Mouse (Mus musculus) right cerebral cortex, adult 18-20 months (tissue): ENCODE results near the gene Map3k7cl.

Experiments
- DNase-seq: peaks from one replicate; pipeline ENCODE4 v3.0.0; 2022; ENCODE audit warnings: mixed read lengths

Gene Map3k7cl

GRCm38 (mm10) chr16:87552907-87553691, at the start of gene Map3k7cl:
Gene Map3k7cl (plus strand): TSS chr16:87553330.
- DNase-seq: no peak

DNA sequence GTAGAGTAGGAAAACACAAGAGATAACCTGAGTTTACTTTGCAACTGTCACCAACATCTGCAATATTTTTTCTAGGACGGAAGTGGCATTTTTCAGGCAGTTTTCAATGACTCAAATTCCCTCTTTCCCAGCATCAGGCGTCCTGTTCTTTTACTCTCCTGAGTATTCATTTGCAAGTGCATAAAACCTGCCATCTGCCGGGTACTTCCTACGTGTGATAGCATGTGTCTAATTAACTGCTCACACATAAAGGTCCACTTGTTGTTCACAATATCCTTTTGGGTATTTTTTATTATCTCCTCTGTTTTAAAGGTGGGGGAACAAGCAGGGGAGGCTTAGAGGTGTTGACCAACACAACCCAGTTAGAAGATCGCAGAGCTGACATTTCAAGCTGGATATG, 41.4 kb upstream of the Map3k7cl start:
- no peak for DNase-seq

DNA sequence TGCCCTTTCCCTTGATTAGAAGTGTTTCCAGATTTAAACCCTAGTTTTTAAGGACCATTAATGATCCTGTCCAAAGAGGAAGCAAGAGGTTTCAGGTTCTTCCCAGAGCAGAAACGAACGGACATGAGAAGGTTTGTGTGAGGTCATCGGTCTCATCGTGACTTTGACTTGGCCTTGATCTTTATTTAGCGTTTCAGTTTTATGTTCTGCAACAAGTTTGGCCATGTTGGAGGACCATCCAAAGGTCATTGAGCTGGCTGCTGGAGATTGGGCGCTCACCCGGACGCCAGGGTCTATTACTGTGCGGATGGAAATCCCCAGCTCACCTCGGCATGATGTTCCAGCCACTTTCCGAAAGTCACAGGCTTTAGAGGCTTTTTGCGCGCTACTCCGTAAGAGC, 40.8 kb upstream of the Map3k7cl start:
- DNase-seq: no peak

DNA sequence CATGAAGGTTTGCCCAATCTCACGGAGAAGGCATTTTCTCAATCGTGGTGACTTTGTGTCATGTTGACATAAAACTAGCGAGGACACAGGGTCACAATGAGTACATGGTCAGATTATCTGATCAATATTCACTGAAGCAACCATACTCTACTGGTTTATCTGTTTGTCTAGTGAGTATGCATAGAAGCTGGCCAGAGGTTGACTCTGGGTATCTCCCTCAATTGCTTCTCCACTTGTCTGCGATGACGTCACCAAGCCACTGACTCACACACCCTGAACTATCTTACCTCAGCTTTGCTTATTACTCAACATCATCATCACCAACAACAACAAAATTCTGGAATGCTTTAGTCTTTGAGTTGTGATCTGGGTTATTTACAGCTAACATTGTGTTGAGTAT, 28.9 kb upstream of the Map3k7cl start:
- no peak for DNase-seq

GRCm38 (mm10) chr16:87527553-87528249, 25.4 kb upstream of the Map3k7cl start:
- DNase-seq: no peak

DNA sequence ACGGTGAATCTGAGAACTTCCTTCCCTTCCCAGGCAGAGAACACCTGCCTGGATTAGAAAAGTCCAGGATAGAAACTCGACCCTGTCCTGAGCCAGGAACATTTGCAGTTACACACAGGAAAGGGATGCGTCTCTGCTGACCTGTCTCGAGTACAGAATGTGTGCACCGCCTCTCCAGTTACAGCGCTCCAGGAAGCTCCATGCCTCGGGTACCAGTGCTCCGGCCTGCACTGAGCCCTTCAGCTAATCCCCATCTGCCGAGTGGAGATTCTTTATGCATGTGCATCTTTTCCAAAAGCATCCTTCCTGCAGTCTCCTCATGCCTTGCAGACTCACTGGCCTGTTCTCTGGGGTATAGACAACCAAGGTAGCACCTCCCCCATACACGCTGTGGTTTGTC, 24.4 kb upstream of the Map3k7cl start:
- no peak for DNase-seq

- DNase-seq: no peak
Observed at GRCm38 (mm10) chr16:87548348-87548747, 4.8 kb upstream of the Map3k7cl start.

GRCm38 (mm10) chr16:87556320-87556719, 3.2 kb downstream of the Map3k7cl start:
- no peak for DNase-seq

- DNase-seq: no peak
Observed at GRCm38 (mm10) chr16:87561501-87561900, 8.4 kb downstream of the Map3k7cl start.

- peak; percentile 52 for DNase-seq
Observed at GRCm38 (mm10) chr16:87563524-87563923, 10.4 kb downstream of the Map3k7cl start.

DNA sequence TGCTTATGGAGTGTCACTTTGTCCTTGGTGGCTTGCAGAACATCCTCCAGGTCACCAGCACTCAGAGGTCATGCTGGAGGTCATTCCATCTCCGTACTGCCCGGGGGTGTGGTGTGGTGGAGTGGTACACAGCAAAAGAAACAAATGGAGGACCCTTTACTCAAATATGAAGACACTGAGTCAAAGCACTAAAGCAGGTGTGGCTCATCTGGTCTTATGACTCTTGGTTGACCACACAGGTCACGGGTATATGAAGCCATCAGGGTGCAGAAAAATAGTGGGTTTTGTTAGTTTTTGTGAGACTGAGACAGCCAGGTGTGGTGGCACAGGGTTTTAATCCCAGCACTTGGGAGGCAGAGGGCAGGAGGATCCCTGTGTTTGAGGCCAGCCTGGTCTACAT, 11.4 kb downstream of the Map3k7cl start:
- no peak for DNase-seq

- DNase-seq: peak; percentile 58
Observed at GRCm38 (mm10) chr16:87567572-87567971, 14.4 kb downstream of the Map3k7cl start.

- DNase-seq: no peak
Observed at GRCm38 (mm10) chr16:87568241-87568640, 15.1 kb downstream of the Map3k7cl start.

DNA sequence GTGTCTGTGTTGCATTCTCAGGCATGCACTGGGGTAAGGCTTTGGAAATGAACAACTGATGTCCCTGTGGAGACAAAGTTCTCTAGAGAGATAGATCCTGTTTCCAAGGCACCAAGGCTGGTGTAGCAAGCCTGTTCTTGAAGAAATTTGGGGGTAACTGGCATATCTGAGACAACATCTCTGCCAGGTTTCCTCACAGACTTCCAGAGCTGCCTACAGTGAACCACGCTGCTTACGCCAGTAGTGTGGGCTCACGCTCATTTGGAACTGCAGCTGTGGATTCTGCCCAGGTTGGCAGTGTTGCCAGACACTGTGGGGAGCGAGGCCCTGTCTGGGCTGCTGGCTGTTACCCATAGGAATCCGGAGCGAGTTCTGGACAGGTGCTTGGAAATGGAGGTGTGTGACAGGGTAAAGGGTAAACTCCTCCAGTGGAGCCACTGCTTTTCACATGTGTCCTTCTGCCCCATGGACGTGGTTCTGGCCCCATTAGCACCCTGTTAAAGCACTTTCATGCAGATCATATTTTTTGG, 16.5 kb downstream of the Map3k7cl start:
- peak; percentile 27 for DNase-seq

- no peak for DNase-seq
Observed at GRCm38 (mm10) chr16:87570334-87570733, 17.2 kb downstream of the Map3k7cl start.

- no peak for DNase-seq
Observed at GRCm38 (mm10) chr16:87573409-87573808, 20.3 kb downstream of the Map3k7cl start.

- no peak for DNase-seq
Observed at GRCm38 (mm10) chr16:87574160-87574559, 21.0 kb downstream of the Map3k7cl start.

DNA sequence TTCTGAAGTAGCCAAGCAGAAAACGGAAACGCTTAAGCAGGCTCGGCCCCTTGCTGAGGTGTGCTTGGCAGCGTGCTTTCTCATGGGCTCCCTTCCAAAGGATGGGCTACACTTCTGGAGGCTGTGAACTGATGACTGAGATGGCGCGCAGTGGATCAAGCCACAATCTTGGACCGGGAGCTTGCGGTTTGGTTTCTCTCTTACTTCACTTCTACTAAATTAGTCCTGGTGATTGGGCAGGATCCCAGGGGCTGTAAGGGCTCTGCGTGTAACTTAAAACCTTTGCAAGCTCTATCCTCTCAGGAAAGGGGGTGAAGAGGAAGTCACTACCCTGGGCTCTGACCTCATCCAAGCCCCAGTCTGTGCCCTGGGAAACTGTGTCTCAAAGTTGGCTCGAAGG, 22.5 kb downstream of the Map3k7cl start:
- DNase-seq: no peak

- DNase-seq: no peak
Observed at GRCm38 (mm10) chr16:87578881-87579280, 25.8 kb downstream of the Map3k7cl start.

DNA sequence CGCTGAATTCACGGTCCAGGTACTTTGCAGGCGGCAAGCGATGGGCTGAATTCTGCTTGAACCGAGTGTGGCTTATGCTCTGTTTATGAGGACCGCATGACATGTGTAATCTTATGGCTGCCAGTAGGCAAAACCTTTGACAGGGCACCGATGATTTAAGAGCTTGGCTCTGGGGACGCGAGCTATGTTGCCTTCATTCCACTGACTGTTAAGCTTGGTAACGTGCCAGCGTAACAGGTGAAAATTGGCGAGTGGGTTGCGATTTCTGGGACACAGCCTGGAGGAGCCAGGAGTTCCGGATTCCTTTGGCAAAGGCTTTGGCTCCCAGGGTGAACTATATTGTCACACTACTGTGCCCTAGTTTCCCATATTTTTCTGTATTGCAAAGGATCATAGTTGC, 26.3 kb downstream of the Map3k7cl start:
- no peak for DNase-seq

- DNase-seq: no peak
Observed at GRCm38 (mm10) chr16:87582776-87583175, 29.6 kb downstream of the Map3k7cl start.

GRCm38 (mm10) chr16:87584618-87585017, 31.5 kb downstream of the Map3k7cl start:
- DNase-seq: no peak

- DNase-seq: no peak
Observed at GRCm38 (mm10) chr16:87585548-87586262, 32.6 kb downstream of the Map3k7cl start.
